Mouse (Mus musculus) layer of hippocampus, postnatal 14 days (tissue): ENCODE measurements around the gene Atg4a. TPM values are rescaled to one million over a fixed set of nuclear protein-coding genes. Genes with fewer than 3 reads are reported as not detected.

ENCODE experiments used
- DNase-seq, 2 experiments: peaks; one replicate each; pipeline ENCODE4 v3.0.0; 2021 to 2022; ENCODE audit warnings: low spot score in 2 of 2, mixed read lengths in 1 of 2
- total RNA-seq, 2 experiments: library from RNA; stranded (reverse); gene quantifications; 2 replicates each; pipeline ENCODE4 v1.2.3; 2021

Gene Atg4a
- total RNA-seq, 2 experiments from 2014 or later = 8.6 to 14.9 TPM

DNA sequence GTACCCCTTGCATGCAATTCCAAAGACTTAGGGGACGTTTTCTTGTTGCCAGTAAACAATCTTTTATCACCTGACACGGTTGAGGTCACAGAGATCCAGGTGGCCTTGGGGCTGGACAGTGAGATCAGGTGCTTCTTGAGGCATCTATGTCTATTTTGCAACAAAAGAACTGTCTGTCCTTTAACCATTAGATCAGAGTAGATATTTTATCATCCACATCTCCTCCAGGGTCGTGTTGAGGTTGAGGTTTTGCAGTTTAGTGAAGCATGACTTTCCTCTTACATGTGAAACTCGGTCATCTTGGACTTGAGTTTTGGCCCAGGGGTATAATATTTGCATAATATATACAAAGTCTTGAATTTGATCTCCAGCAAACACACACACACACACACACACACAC, 200.9 kb downstream of the Atg4a start:
- DNase-seq = no peak

- no peak for DNase-seq
These were observed 201.5 kb downstream of the Atg4a start for GRCm38 (mm10) chrX:141158160-141158559.

- DNase-seq = no peak
These were observed 203.7 kb downstream of the Atg4a start for GRCm38 (mm10) chrX:141160371-141160770.

GRCm38 (mm10) chrX:141165067-141165466, 208.4 kb downstream of the Atg4a start:
- no peak for DNase-seq

GRCm38 (mm10) chrX:141175353-141175752, 218.6 kb downstream of the Atg4a start:
- peak; percentile 16 to 41 for DNase-seq

DNA sequence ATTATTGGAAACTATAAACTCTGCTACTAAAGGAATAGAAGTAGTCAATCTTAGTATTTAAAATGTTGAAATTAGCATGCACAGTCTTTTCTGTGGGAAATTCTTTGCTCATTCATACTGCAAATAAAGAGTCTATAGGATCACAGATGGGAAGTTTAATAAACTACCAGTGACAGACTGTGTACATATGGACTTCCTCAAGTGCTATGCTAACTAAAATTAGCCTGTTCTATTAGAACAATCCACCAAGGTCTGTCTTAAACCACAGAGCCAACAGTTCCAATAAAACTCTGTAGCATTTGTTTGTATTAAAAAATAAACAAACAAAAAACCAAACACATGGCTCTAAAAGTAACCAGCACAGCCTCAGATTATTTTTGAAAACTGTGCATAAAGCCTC, 238.3 kb downstream of the Atg4a start:
- DNase-seq = no peak

DNA sequence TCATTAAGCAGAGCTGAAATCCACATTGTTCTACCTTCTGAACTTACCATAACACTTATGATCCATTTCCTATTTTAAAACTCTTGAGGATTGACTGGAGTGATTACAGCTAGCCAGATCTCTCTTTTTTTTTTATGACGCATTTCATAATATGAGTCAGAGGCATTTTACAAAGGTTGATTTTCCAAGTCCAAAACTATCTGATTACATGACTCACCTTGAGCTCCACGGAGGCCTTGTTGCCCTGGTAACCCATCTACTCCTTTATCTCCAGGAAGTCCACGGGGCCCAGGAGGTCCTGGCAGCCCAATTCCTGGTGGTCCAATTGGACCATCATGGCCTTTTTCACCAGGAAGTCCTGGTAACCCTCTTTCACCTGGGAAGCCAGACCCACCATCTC, 242.3 kb downstream of the Atg4a start:
- no peak for DNase-seq

DNA sequence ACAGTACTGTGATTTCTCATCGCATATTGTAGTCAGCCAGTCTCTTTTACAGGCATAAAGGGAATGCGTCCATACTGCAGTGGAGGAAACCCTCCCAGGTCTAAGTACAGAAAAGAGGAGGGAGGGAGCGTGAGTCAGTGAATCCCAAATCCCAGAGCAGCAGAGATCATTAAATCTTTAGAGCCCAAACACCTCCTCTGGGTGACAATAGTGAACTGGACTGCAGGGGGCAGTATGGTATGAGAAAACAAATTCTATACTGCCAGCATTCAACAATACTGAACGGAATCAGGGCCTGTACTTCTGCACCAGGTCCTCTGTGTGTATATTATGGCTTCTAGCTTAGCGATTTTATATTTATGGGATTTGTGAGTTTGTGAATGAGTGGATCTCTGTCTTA, 256.1 kb downstream of the Atg4a start:
- DNase-seq = peak; percentile 24 to 44

Other genes with a start within 250 kb of the Atg4a start
- gene Tex13b, start 143.5 kb upstream of the Atg4a start, total RNA-seq = not detected
- not detected for gene Vsig1, start 49.3 kb upstream of the Atg4a start, total RNA-seq
- gene Psmd10, start 179 bp upstream of the Atg4a start, total RNA-seq = 10 to 100 TPM; 15.4 to 17.1 TPM